Mouse (Mus musculus) lung, postnatal 0 days (tissue): Measurements from ENCODE around the gene Gtf3c1.

Source experiments
- CTCF ChIP-seq: IDR thresholded peaks from 2 replicates; pipeline ENCODE4 v1.5.1; 2016; ENCODE audit warnings: antibody characterized with exemption, mild to moderate bottlenecking
- EP300 ChIP-seq: IDR thresholded peaks from 2 replicates; pipeline ENCODE4 v1.6.1; 2016; ENCODE audit warnings: antibody characterized with exemption, mild to moderate bottlenecking, control low read depth

GRCm38 (mm10) chr7:125597516-125598347, 109.8 kb downstream of the Gtf3c1 start:
- no peak for TF ChIP-seq CTCF
- TF ChIP-seq EP300: no peak
